Mouse (Mus musculus): Measurements from ENCODE around the gene Cfap61. TPM values are rescaled to one million over a fixed set of nuclear protein-coding genes. Genes with fewer than 3 reads are reported as not detected.

The Cfap61 gene
- polyA plus RNA-seq, 1 experiment from 2014 or later, result 1.6 TPM

- WGBS, result 30% methylated on average over 16 of the region's 16 CpGs
- Histone ChIP-seq H3K9me3 (no peaks in the 10 kb centered on the region), H3K4me2 (peak overlapping the region; percentile 54), H3K4me3 (peak overlapping the region; percentile 30), H3K36me3 (no peaks in the 10 kb centered on the region), H3K4me1 (peaks cover 5% of the 10 kb centered on the region; the same call in 1 of the 2 replicates), H3K9ac (no peak overlapping the region), H3K27me3 (replicated peaks) (peaks cover 10% of the 10 kb centered on the region; the same call in 1 of the 2 replicates), H3K27ac (replicated peaks) (peak overlapping the region; percentile 58; the same call in 1 of the 2 replicates)
- ATAC-seq (ENCODE audit: extremely low read depth, insufficient number of reproducible peaks, low FRiP score, low TSS enrichment), result peak; percentile 70
Observed at GRCm38 (mm10) chr2:146098853-146099717, 164.5 kb downstream of the Cfap61 start.

- Histone ChIP-seq H3K4me2 (no peak overlapping the region), H3K27ac (replicated peaks) (0 out of 2 replicates have a peak overlapping the region, but pooled peaks have one; percentile 58), H3K27me3 (replicated peaks) (peaks cover 10% of the 10 kb centered on the region; the same call in 1 of the 2 replicates), H3K9ac (no peak overlapping the region), H3K9me3 (no peaks in the 10 kb centered on the region), H3K4me1 (peaks cover 5% of the 10 kb centered on the region; the same call in 1 of the 2 replicates), H3K4me3 (no peak overlapping the region), H3K36me3 (no peaks in the 10 kb centered on the region)
- WGBS, result 95% methylated on average over 3 of the region's 3 CpGs
- ATAC-seq (ENCODE audit: extremely low read depth, insufficient number of reproducible peaks, low FRiP score, low TSS enrichment), result no peak
Observed at GRCm38 (mm10) chr2:146099838-146100237, 165.3 kb downstream of the Cfap61 start.

- no peak overlapping the region for H3K27ac ChIP-seq (replicated peaks)
- no peak overlapping the region for H3K4me3 ChIP-seq
- no peaks in the 10 kb centered on the region for H3K36me3 ChIP-seq
- H3K9ac ChIP-seq, result no peak overlapping the region
- H3K4me1 ChIP-seq, result peaks cover 5% of the 10 kb centered on the region; the same call in 1 of the 2 replicates
- H3K27me3 ChIP-seq (replicated peaks), result peaks cover 10% of the 10 kb centered on the region; the same call in 1 of the 2 replicates
- H3K4me2 ChIP-seq, result no peak overlapping the region
- H3K9me3 ChIP-seq, result no peaks in the 10 kb centered on the region
- no peak for ATAC-seq (ENCODE audit: extremely low read depth, insufficient number of reproducible peaks, low FRiP score, low TSS enrichment)
- 86% methylated on average over 10 of the region's 10 CpGs for WGBS
Observed at GRCm38 (mm10) chr2:146100489-146101060, 166.0 kb downstream of the Cfap61 start.

GRCm38 (mm10) chr2:146102600-146102999 lies 168.0 kb downstream of the Cfap61 start:
- Histone ChIP-seq H3K9me3 (no peaks in the 10 kb centered on the region), H3K9ac (no peak overlapping the region), H3K27ac (replicated peaks) (no peak overlapping the region), H3K4me1 (peaks cover 5% of the 10 kb centered on the region; the same call in 1 of the 2 replicates), H3K4me2 (no peak overlapping the region), H3K36me3 (no peaks in the 10 kb centered on the region), H3K4me3 (no peak overlapping the region), H3K27me3 (replicated peaks) (peaks cover 10% of the 10 kb centered on the region; the same call in 1 of the 2 replicates)
- WGBS, result 85% methylated on average over 3 of the region's 3 CpGs
- ATAC-seq (ENCODE audit: extremely low read depth, insufficient number of reproducible peaks, low FRiP score, low TSS enrichment), result no peak

- Histone ChIP-seq H3K27me3 (replicated peaks) (peaks cover 10% of the 10 kb centered on the region; the same call in 1 of the 2 replicates), H3K4me2 (no peak overlapping the region), H3K9me3 (no peaks in the 10 kb centered on the region), H3K4me3 (no peak overlapping the region), H3K36me3 (no peaks in the 10 kb centered on the region), H3K4me1 (no peaks in the 10 kb centered on the region), H3K9ac (no peak overlapping the region), H3K27ac (replicated peaks) (no peak overlapping the region)
- WGBS, result 68% methylated on average over 6 of the region's 6 CpGs
- ATAC-seq (ENCODE audit: extremely low read depth, insufficient number of reproducible peaks, low FRiP score, low TSS enrichment), result no peak
Observed at GRCm38 (mm10) chr2:146105341-146105740, 170.8 kb downstream of the Cfap61 start.

GRCm38 (mm10) chr2:146107980-146108379 lies 173.4 kb downstream of the Cfap61 start:
- Histone ChIP-seq H3K27ac (replicated peaks) (no peak overlapping the region), H3K4me1 (no peaks in the 10 kb centered on the region), H3K4me2 (no peak overlapping the region), H3K9me3 (no peaks in the 10 kb centered on the region), H3K4me3 (no peak overlapping the region), H3K36me3 (no peaks in the 10 kb centered on the region), H3K9ac (no peak overlapping the region), H3K27me3 (replicated peaks) (no peaks in the 10 kb centered on the region)
- no peak for ATAC-seq (ENCODE audit: extremely low read depth, insufficient number of reproducible peaks, low FRiP score, low TSS enrichment)
- 67% methylated on average over 4 of the region's 4 CpGs for WGBS

- Histone ChIP-seq H3K9ac (no peak overlapping the region), H3K4me3 (no peak overlapping the region), H3K36me3 (no peaks in the 10 kb centered on the region), H3K4me1 (no peaks in the 10 kb centered on the region), H3K4me2 (no peak overlapping the region), H3K27ac (replicated peaks) (no peak overlapping the region), H3K27me3 (replicated peaks) (no peaks in the 10 kb centered on the region), H3K9me3 (no peaks in the 10 kb centered on the region)
- ATAC-seq (ENCODE audit: extremely low read depth, insufficient number of reproducible peaks, low FRiP score, low TSS enrichment), result no peak
- 78% methylated on average over 9 of the region's 9 CpGs for WGBS
Observed at GRCm38 (mm10) chr2:146109921-146110320, 175.3 kb downstream of the Cfap61 start.

GRCm38 (mm10) chr2:146116282-146116681 lies 181.7 kb downstream of the Cfap61 start:
- no peak overlapping the region for H3K4me2 ChIP-seq
- H3K4me1 ChIP-seq, result no peaks in the 10 kb centered on the region
- no peak for ATAC-seq (ENCODE audit: extremely low read depth, insufficient number of reproducible peaks, low FRiP score, low TSS enrichment)
- H3K9ac ChIP-seq, result no peak overlapping the region
- H3K4me3 ChIP-seq, result no peak overlapping the region
- no peaks in the 10 kb centered on the region for H3K9me3 ChIP-seq
- no peaks in the 10 kb centered on the region for H3K27me3 ChIP-seq (replicated peaks)
- H3K27ac ChIP-seq (replicated peaks), result no peak overlapping the region
- H3K36me3 ChIP-seq, result no peaks in the 10 kb centered on the region
- WGBS, result 72% methylated on average over 6 of the region's 6 CpGs

GRCm38 (mm10) chr2:146116726-146117125 lies 182.1 kb downstream of the Cfap61 start:
- H3K9me3 ChIP-seq, result no peaks in the 10 kb centered on the region
- WGBS, result 88% methylated on average over 5 of the region's 5 CpGs
- no peak overlapping the region for H3K27ac ChIP-seq (replicated peaks)
- no peaks in the 10 kb centered on the region for H3K36me3 ChIP-seq
- no peak overlapping the region for H3K4me2 ChIP-seq
- H3K9ac ChIP-seq, result no peak overlapping the region
- no peak overlapping the region for H3K4me3 ChIP-seq
- H3K4me1 ChIP-seq, result no peaks in the 10 kb centered on the region
- no peak for ATAC-seq (ENCODE audit: extremely low read depth, insufficient number of reproducible peaks, low FRiP score, low TSS enrichment)
- H3K27me3 ChIP-seq (replicated peaks), result no peaks in the 10 kb centered on the region

GRCm38 (mm10) chr2:146117191-146117914 lies 182.8 kb downstream of the Cfap61 start:
- H3K4me1 ChIP-seq, result no peaks in the 10 kb centered on the region
- H3K9me3 ChIP-seq, result no peaks in the 10 kb centered on the region
- no peak for ATAC-seq (ENCODE audit: extremely low read depth, insufficient number of reproducible peaks, low FRiP score, low TSS enrichment)
- no peak overlapping the region for H3K4me3 ChIP-seq
- H3K36me3 ChIP-seq, result no peaks in the 10 kb centered on the region
- 74% methylated on average over 17 of the region's 17 CpGs for WGBS
- no peak overlapping the region for H3K4me2 ChIP-seq
- H3K27me3 ChIP-seq (replicated peaks), result no peaks in the 10 kb centered on the region
- no peak overlapping the region for H3K27ac ChIP-seq (replicated peaks)
- H3K9ac ChIP-seq, result no peak overlapping the region

- H3K4me3 ChIP-seq, result no peak overlapping the region
- no peak overlapping the region for H3K9ac ChIP-seq
- 56% methylated on average over 3 of the region's 3 CpGs for WGBS
- H3K36me3 ChIP-seq, result no peaks in the 10 kb centered on the region
- no peak overlapping the region for H3K4me2 ChIP-seq
- H3K27me3 ChIP-seq (replicated peaks), result no peaks in the 10 kb centered on the region
- no peak overlapping the region for H3K27ac ChIP-seq (replicated peaks)
- H3K4me1 ChIP-seq, result no peaks in the 10 kb centered on the region
- no peak for ATAC-seq (ENCODE audit: extremely low read depth, insufficient number of reproducible peaks, low FRiP score, low TSS enrichment)
- no peaks in the 10 kb centered on the region for H3K9me3 ChIP-seq
Observed at GRCm38 (mm10) chr2:146117915-146118403, 183.4 kb downstream of the Cfap61 start.
